Comparison of ENCODE assay signal across 12 mouse cellular contexts in genomic region chr4:41304302-41304701, GRCm38 (mm10). TPM values are rescaled to one million over a fixed set of nuclear protein-coding genes. Genes with fewer than 3 reads are reported as not detected.
DNase-seq lines count a peak whose midpoint lies in the region; ATAC-seq and TF ChIP-seq lines count a peak whose summit lies in the region.
"Had no signal": no experiment of that assay in that cellular context is flagged by ENCODE, and none has a peak within 500 bp of the region (broad histone marks: within the 10 kb centered on the region; RNA-seq: fewer than 3 reads in every experiment).

No protein-coding gene starts in this region.

- no peak for DNase-seq in forebrain, embryonic 10.5 days (ENCODE audit: extremely low spot score, low spot score)
- peak; percentile 26 for DNase-seq in lung, postnatal 36 days
- DNase-seq in lung, postnatal 0 days (ENCODE audit: low spot score) = no peak
- DNase-seq in right cerebral cortex, postnatal 10 days (ENCODE audit: low spot score in 2 of 2) = peak; percentile 58 to 72
- DNase-seq in heart, embryonic 10.5 days (ENCODE audit: low spot score) = no peak
- DNase-seq: adrenal gland, postnatal 25 days; kidney, postnatal 36 days had no signal

- H3K9ac ChIP-seq in forebrain, embryonic 15.5 days (replicated peaks) = no peak overlapping the region
- no peak overlapping the region for H3K9ac ChIP-seq in lung, postnatal 0 days (replicated peaks; ENCODE audit: low read depth)
- H3K9ac ChIP-seq in neural tube, embryonic 15.5 days (replicated peaks) = no peak overlapping the region
- H3K9ac ChIP-seq: heart, embryonic 15.5 days had no signal

- no peaks in the 10 kb centered on the region for H3K27me3 ChIP-seq in forebrain, embryonic 15.5 days
- H3K27me3 ChIP-seq in forebrain, embryonic 10.5 days (ENCODE audit: poor library complexity, severe bottlenecking) = no peaks in the 10 kb centered on the region
- no peaks in the 10 kb centered on the region for H3K27me3 ChIP-seq in lung, postnatal 0 days (replicated peaks; ENCODE audit: insufficient read depth, low read length)
- H3K27me3 ChIP-seq in heart, embryonic 10.5 days (ENCODE audit: insufficient read depth, poor library complexity, severe bottlenecking) = no peaks in the 10 kb centered on the region
- no peaks in the 10 kb centered on the region for H3K27me3 ChIP-seq in neural tube, embryonic 15.5 days (replicated peaks)
- H3K27me3 ChIP-seq: heart, embryonic 15.5 days had no signal

- peaks cover 9% of the 10 kb centered on the region; the same call in 1 of the 2 replicates for H3K4me1 ChIP-seq in forebrain, embryonic 15.5 days
- H3K4me1 ChIP-seq in forebrain, embryonic 10.5 days = no peaks in the 10 kb centered on the region
- H3K4me1 ChIP-seq in lung, postnatal 0 days (ENCODE audit: insufficient read depth, low read depth, low read length) = no peaks in the 10 kb centered on the region
- H3K4me1 ChIP-seq in heart, embryonic 10.5 days = peaks cover 4% of the 10 kb centered on the region; the same call in 1 of the 2 replicates
- H3K4me1 ChIP-seq in neural tube, embryonic 15.5 days = no peaks in the 10 kb centered on the region

- H3K4me2 ChIP-seq in forebrain, embryonic 15.5 days (replicated peaks) = no peak overlapping the region
- no peak overlapping the region for H3K4me2 ChIP-seq in lung, postnatal 0 days (replicated peaks; ENCODE audit: low read depth, low read length)
- H3K4me2 ChIP-seq in neural tube, embryonic 15.5 days = no peak overlapping the region
- H3K4me2 ChIP-seq: heart, embryonic 15.5 days had no signal

- no peak overlapping the region for H3K4me3 ChIP-seq in forebrain, embryonic 15.5 days
- no peak overlapping the region for H3K4me3 ChIP-seq in forebrain, embryonic 10.5 days
- no peak overlapping the region for H3K4me3 ChIP-seq in lung, postnatal 0 days (ENCODE audit: low read depth, low read length)
- H3K4me3 ChIP-seq in heart, embryonic 10.5 days = no peak overlapping the region
- no peak overlapping the region for H3K4me3 ChIP-seq in neural tube, embryonic 15.5 days (replicated peaks)
- H3K4me3 ChIP-seq: erythroblast, embryonic 14.5 days; heart, embryonic 15.5 days had no signal

- no peak; the same call in 1 of the 2 replicates for ATAC-seq in forebrain, embryonic 15.5 days (replicated peaks)
- no peak for ATAC-seq in lung, postnatal 0 days
- ATAC-seq in common myeloid progenitor, adult 5-6 weeks (replicated peaks; ENCODE audit: low read depth, poor library complexity, severe bottlenecking) = peak; percentile 84
- ATAC-seq in neural tube, embryonic 15.5 days (ENCODE audit: low FRiP score) = no peak

- H3K27ac ChIP-seq in forebrain, embryonic 15.5 days (replicated peaks) = peak overlapping the region; percentile 8
- H3K27ac ChIP-seq in forebrain, embryonic 10.5 days = no peak overlapping the region
- no peak overlapping the region for H3K27ac ChIP-seq in lung, postnatal 0 days (ENCODE audit: low read length)
- H3K27ac ChIP-seq in heart, embryonic 10.5 days = no peak overlapping the region
- no peak overlapping the region for H3K27ac ChIP-seq in neural tube, embryonic 15.5 days (replicated peaks)
- H3K27ac ChIP-seq: heart, embryonic 15.5 days had no signal

- 62% methylated on average over 3 of the region's 3 CpGs for WGBS in forebrain, embryonic 15.5 days
- 78% methylated on average over 3 of the region's 3 CpGs for WGBS in forebrain, embryonic 10.5 days
- 45% methylated on average over 3 of the region's 3 CpGs for WGBS in lung, postnatal 0 days
- 62% methylated on average over 3 of the region's 3 CpGs for WGBS in heart, embryonic 10.5 days
- WGBS in neural tube, embryonic 15.5 days = 85% methylated on average over 3 of the region's 3 CpGs

- no peak for TF ChIP-seq CTCF in lung, postnatal 0 days (IDR thresholded peaks at IDR 0.05)

- H3K9me3 ChIP-seq in forebrain, embryonic 15.5 days = no peaks in the 10 kb centered on the region
- H3K9me3 ChIP-seq in forebrain, embryonic 10.5 days = no peaks in the 10 kb centered on the region
- H3K9me3 ChIP-seq in lung, postnatal 0 days (ENCODE audit: low read length) = no peaks in the 10 kb centered on the region
- H3K9me3 ChIP-seq in heart, embryonic 10.5 days = no peaks in the 10 kb centered on the region
- H3K9me3 ChIP-seq in neural tube, embryonic 15.5 days (replicated peaks) = no peaks in the 10 kb centered on the region
- H3K9me3 ChIP-seq: heart, embryonic 15.5 days had no signal

- peaks cover 45% of the 10 kb centered on the region for H3K36me3 ChIP-seq in forebrain, embryonic 15.5 days
- H3K36me3 ChIP-seq in forebrain, embryonic 10.5 days (replicated peaks) = peaks cover 81% of the 10 kb centered on the region
- H3K36me3 ChIP-seq in lung, postnatal 0 days (ENCODE audit: insufficient read depth, low read length) = peaks cover 25% of the 10 kb centered on the region; the same call in 1 of the 2 replicates
- peaks cover 75% of the 10 kb centered on the region for H3K36me3 ChIP-seq in heart, embryonic 10.5 days
- H3K36me3 ChIP-seq in neural tube, embryonic 15.5 days = peaks cover 49% of the 10 kb centered on the region

- TF ChIP-seq EP300 in lung, postnatal 0 days (IDR thresholded peaks at IDR 0.05) = no peak

RNA-seq across cellular contexts. Expression of gene Dcaf12, which starts 10.4 kb away (rescaled TPM):
- 84.8 and 91.4 TPM in 2 replicates for polyA plus RNA-seq in forebrain, embryonic 15.5 days (2015; fragmentation: Nextera tagmentation; extraction: Ambion mirVana)
- polyA plus RNA-seq in forebrain, embryonic 10.5 days (2016; fragmentation: Nextera tagmentation; extraction: Ambion mirVana) = 60.7 and 62.5 TPM in 2 replicates
- 41.3 and 48.1 TPM in 2 replicates for polyA plus RNA-seq in lung, postnatal 0 days (2015; fragmentation: Nextera tagmentation; extraction: Ambion mirVana)
- 30.6 and 37.8 TPM in 2 replicates for total RNA-seq in common myeloid progenitor, adult 5-6 weeks (2017)
- polyA plus RNA-seq in heart, embryonic 10.5 days (2016; fragmentation: Nextera tagmentation; extraction: Ambion mirVana) = 49.0 and 49.9 TPM in 2 replicates
- polyA plus RNA-seq in neural tube, embryonic 15.5 days (2015; fragmentation: Nextera tagmentation; extraction: Ambion mirVana) = 70.7 and 70.8 TPM in 2 replicates

RNA-seq across cellular contexts. Expression of gene Ubap2, which starts 29.4 kb away (rescaled TPM):
- polyA plus RNA-seq in forebrain, embryonic 15.5 days (2015; fragmentation: Nextera tagmentation; extraction: Ambion mirVana) = 54.9 and 58.9 TPM in 2 replicates
- polyA plus RNA-seq in forebrain, embryonic 10.5 days (2016; fragmentation: Nextera tagmentation; extraction: Ambion mirVana) = 88.4 and 88.9 TPM in 2 replicates
- polyA plus RNA-seq in lung, postnatal 0 days (2015; fragmentation: Nextera tagmentation; extraction: Ambion mirVana) = 18.2 and 21.4 TPM in 2 replicates
- total RNA-seq in common myeloid progenitor, adult 5-6 weeks (2017) = 33.4 and 39.6 TPM in 2 replicates
- 82.1 and 87.0 TPM in 2 replicates for polyA plus RNA-seq in heart, embryonic 10.5 days (2016; fragmentation: Nextera tagmentation; extraction: Ambion mirVana)
- polyA plus RNA-seq in neural tube, embryonic 15.5 days (2015; fragmentation: Nextera tagmentation; extraction: Ambion mirVana) = 46.3 and 54.7 TPM in 2 replicates

RNA-seq across cellular contexts. Expression of gene Ubap1, which starts 44.5 kb away (rescaled TPM):
- polyA plus RNA-seq in forebrain, embryonic 15.5 days (2015; fragmentation: Nextera tagmentation; extraction: Ambion mirVana) = 69.2 and 73.5 TPM in 2 replicates
- 65.7 and 66.5 TPM in 2 replicates for polyA plus RNA-seq in forebrain, embryonic 10.5 days (2016; fragmentation: Nextera tagmentation; extraction: Ambion mirVana)
- polyA plus RNA-seq in lung, postnatal 0 days (2015; fragmentation: Nextera tagmentation; extraction: Ambion mirVana) = 41.9 and 44.1 TPM in 2 replicates
- 28.9 and 44.8 TPM in 2 replicates for total RNA-seq in common myeloid progenitor, adult 5-6 weeks (2017)
- 52.4 and 56.6 TPM in 2 replicates for polyA plus RNA-seq in heart, embryonic 10.5 days (2016; fragmentation: Nextera tagmentation; extraction: Ambion mirVana)
- polyA plus RNA-seq in neural tube, embryonic 15.5 days (2015; fragmentation: Nextera tagmentation; extraction: Ambion mirVana) = 68.1 and 69.3 TPM in 2 replicates

Comparison
In these comparisons a context has a peak if more than half of its experiments do, and no peak if none do; other contexts are left out.
1. DNase-seq: peak in lung, postnatal 36 days (single experiment) and right cerebral cortex, postnatal 10 days (2 of 2); none in forebrain, embryonic 10.5 days (single experiment), lung, postnatal 0 days (single experiment) and heart, embryonic 10.5 days (single experiment).